Mouse (Mus musculus) lung, postnatal 0 days (tissue): ENCODE data around the gene Errfi1. TPM values are rescaled to one million over a fixed set of nuclear protein-coding genes. Genes with fewer than 3 reads are reported as not detected.
A peak's percentile ranks its signal among the peaks of the same experiment; 100 is the strongest.

ENCODE experiments used
- ATAC-seq: fragments of 200-750 bp; cut with Nextera tagmentation; 2 replicates; pipeline ENCODE4 v1.8.0; 2017; ENCODE audit warnings: moderate library complexity
- DNase-seq: peaks from one replicate; pipeline ENCODE4 v3.0.0-alpha.2; 2016; ENCODE audit warnings: low spot score
- H3K27ac ChIP-seq: fragments of 300-500 bp; sonication (generic); 2 replicates; pipeline ENCODE4 v1.5.1; 2014; ENCODE audit warnings: antibody characterized with exemption, mild to moderate bottlenecking, low read length, mixed read lengths
- H3K27me3 ChIP-seq: fragments of 300-500 bp; sonication (generic); replicated peaks from 2 replicates; pipeline ENCODE4 v1.6.1; 2014; ENCODE audit warnings: low read length, mixed read lengths; ENCODE audit not compliant: insufficient read depth
- H3K36me3 ChIP-seq: fragments of 300-500 bp; sonication (generic); 2 replicates; pipeline ENCODE4 v1.6.1; 2014; ENCODE audit warnings: low read length, mixed read lengths; ENCODE audit not compliant: insufficient read depth
- H3K4me1 ChIP-seq: fragments of 300-500 bp; sonication (generic); 2 replicates; pipeline ENCODE4 v1.6.1; 2014; ENCODE audit warnings: antibody characterized with exemption, low read depth, low read length, mixed read lengths; ENCODE audit not compliant: insufficient read depth
- H3K4me2 ChIP-seq: fragments of 300-500 bp; sonication (generic); replicated peaks from 2 replicates; pipeline ENCODE4 v1.6.1; 2014; ENCODE audit warnings: low read depth, mild to moderate bottlenecking, low read length, moderate library complexity, mixed read lengths
- H3K4me3 ChIP-seq: fragments of 300-500 bp; sonication (generic); 2 replicates; pipeline ENCODE4 v1.5.1; 2014; ENCODE audit warnings: low read depth, low read length
- H3K9ac ChIP-seq: fragments of 300-500 bp; sonication (generic); replicated peaks from 2 replicates; pipeline ENCODE4 v1.6.1; 2014; ENCODE audit warnings: low read depth, mild to moderate bottlenecking
- H3K9me3 ChIP-seq: fragments of 300-500 bp; sonication (generic); 2 replicates; pipeline ENCODE4 v1.6.1; 2016; ENCODE audit warnings: low read length, mixed read lengths
- CTCF ChIP-seq: IDR thresholded peaks from 2 replicates; pipeline ENCODE4 v1.5.1; 2016; ENCODE audit warnings: antibody characterized with exemption, mild to moderate bottlenecking
- EP300 ChIP-seq: IDR thresholded peaks from 2 replicates; pipeline ENCODE4 v1.6.1; 2016; ENCODE audit warnings: antibody characterized with exemption, mild to moderate bottlenecking, control low read depth
- WGBS: fragments of 180-500 bp; shearing (Covaris S2); extraction: QIAGEN DNeasy Blood & Tissue Kit; methylation state at CpG from one replicate; pipeline ENCODE4 v1.1.7; 2014; 5-methylcytosine and 5-hydroxymethylcytosine counted together
- polyA plus RNA-seq: library from polyadenylated mRNA; unstranded; fragments of >200 nt; fragmentation: Nextera tagmentation; extraction: Ambion mirVana; gene quantifications from 2 replicates; pipeline ENCODE4 v1.2.1, GENCODE M21; 2015

Errfi1 gene
- polyA plus RNA-seq, 1 experiment from 2014 or later = 106 TPM

GRCm38 (mm10) chr4:150816414-150816951 lies 37.2 kb upstream of the Errfi1 start:
- Histone ChIP-seq H3K36me3 (no peaks in the 10 kb centered on the region), H3K27ac (0 out of 2 replicates have a peak overlapping the region, but pooled peaks have one; percentile 9), H3K9ac (no peak overlapping the region), H3K4me2 (no peak overlapping the region), H3K4me1 (peaks cover 14% of the 10 kb centered on the region; the same call in 1 of the 2 replicates), H3K9me3 (no peaks in the 10 kb centered on the region), H3K27me3 (no peaks in the 10 kb centered on the region), H3K4me3 (no peak overlapping the region)
- 40% methylated on average over 13 of the region's 13 CpGs for WGBS
- ATAC-seq = no peak
- DNase-seq = no peak
- TF ChIP-seq CTCF (no peak), EP300 (no peak)

- DNase-seq (peak; percentile 42), ATAC-seq (peak; percentile 48)
- H3K9ac ChIP-seq = 0 out of 2 replicates have a peak overlapping the region, but pooled peaks have one; percentile 4
- TF ChIP-seq CTCF (no peak), EP300 (no peak)
- H3K4me3 ChIP-seq = no peak overlapping the region
- 38% methylated on average over 12 of the region's 12 CpGs for WGBS
- H3K4me2 ChIP-seq = no peak overlapping the region
- peak overlapping the region; percentile 65 for H3K27ac ChIP-seq
- H3K36me3 ChIP-seq = no peaks in the 10 kb centered on the region
- no peaks in the 10 kb centered on the region for H3K9me3 ChIP-seq
- no peaks in the 10 kb centered on the region for H3K27me3 ChIP-seq
- H3K4me1 ChIP-seq = peaks cover 26% of the 10 kb centered on the region; the same call in 1 of the 2 replicates
Measured at GRCm38 (mm10) chr4:150819126-150819910, 34.4 kb upstream of the Errfi1 start.

- no peak overlapping the region for H3K9ac ChIP-seq
- H3K27ac ChIP-seq = peak overlapping the region; percentile 85
- ATAC-seq (peak; percentile 54), DNase-seq (peak; percentile 94)
- no peak overlapping the region for H3K4me3 ChIP-seq
- no peaks in the 10 kb centered on the region for H3K36me3 ChIP-seq
- H3K9me3 ChIP-seq = no peaks in the 10 kb centered on the region
- WGBS = 37% methylated on average over 8 of the region's 8 CpGs
- H3K27me3 ChIP-seq = no peaks in the 10 kb centered on the region
- no peak overlapping the region for H3K4me2 ChIP-seq
- H3K4me1 ChIP-seq = peaks cover 27% of the 10 kb centered on the region; the same call in 1 of the 2 replicates
- TF ChIP-seq EP300 (peak; percentile 95), CTCF (no peak)
Measured at GRCm38 (mm10) chr4:150821381-150821780, 32.3 kb upstream of the Errfi1 start.

GRCm38 (mm10) chr4:150822624-150823023 lies 31.1 kb upstream of the Errfi1 start:
- no peak for DNase-seq
- Histone ChIP-seq H3K9me3 (no peaks in the 10 kb centered on the region), H3K4me3 (no peak overlapping the region), H3K36me3 (no peaks in the 10 kb centered on the region), H3K4me2 (no peak overlapping the region), H3K9ac (no peak overlapping the region), H3K4me1 (peaks cover 34% of the 10 kb centered on the region; the same call in 1 of the 2 replicates), H3K27ac (peak overlapping the region; percentile 76), H3K27me3 (no peaks in the 10 kb centered on the region)
- TF ChIP-seq EP300 (no peak), CTCF (no peak)
- no peak for ATAC-seq
- WGBS = 77% methylated on average over 9 of the region's 9 CpGs

- H3K9ac ChIP-seq = no peak overlapping the region; the same call in 1 of the 2 replicates
- peaks cover 31% of the 10 kb centered on the region; the same call in 1 of the 2 replicates for H3K4me1 ChIP-seq
- no peaks in the 10 kb centered on the region for H3K27me3 ChIP-seq
- TF ChIP-seq CTCF = no peak
- no peak for TF ChIP-seq EP300
- no peak for DNase-seq
- no peaks in the 10 kb centered on the region for H3K36me3 ChIP-seq
- no peak for ATAC-seq
- H3K4me3 ChIP-seq = no peak overlapping the region
- peak overlapping the region; percentile 95 for H3K27ac ChIP-seq
- WGBS = 52% methylated on average over 24 of the region's 24 CpGs
- H3K9me3 ChIP-seq = no peaks in the 10 kb centered on the region
- H3K4me2 ChIP-seq = no peak overlapping the region
Measured at GRCm38 (mm10) chr4:150823614-150824480, 29.9 kb upstream of the Errfi1 start.

- Histone ChIP-seq H3K36me3 (no peaks in the 10 kb centered on the region), H3K4me3 (no peak overlapping the region), H3K4me2 (no peak overlapping the region), H3K27ac (peak overlapping the region; percentile 95), H3K27me3 (no peaks in the 10 kb centered on the region), H3K9ac (no peak overlapping the region), H3K4me1 (peaks cover 24% of the 10 kb centered on the region; the same call in 1 of the 2 replicates), H3K9me3 (no peaks in the 10 kb centered on the region)
- peak; percentile 84 for ATAC-seq
- DNase-seq = peak; percentile 93
- peak; percentile 100 for TF ChIP-seq EP300
- peak; percentile 32 for TF ChIP-seq CTCF
- 47% methylated on average over 6 of the region's 6 CpGs for WGBS
Measured at GRCm38 (mm10) chr4:150824877-150825276, 28.8 kb upstream of the Errfi1 start.
